Mouse (Mus musculus) heart, postnatal 0 days (tissue): ENCODE results near the gene Rptor.

Experiments used
- CTCF ChIP-seq: IDR thresholded peaks from 2 replicates; pipeline ENCODE4 v1.5.1; 2016; ENCODE audit warnings: antibody characterized with exemption, control low read depth, low read depth
- EP300 ChIP-seq: IDR thresholded peaks from 2 replicates; pipeline ENCODE4 v1.6.1; 2016; ENCODE audit warnings: antibody characterized with exemption, low read depth

- TF ChIP-seq CTCF (no peak), EP300 (no peak)
These were observed 268.4 kb downstream of the Rptor start for GRCm38 (mm10) chr11:119871141-119871540.
